Mouse (Mus musculus) olfactory bulb, adult 2 months (tissue): ENCODE data around the gene Chd6.

Source experiments
- CTCF ChIP-seq: fragments of 200-500 bp; IDR thresholded peaks from 2 replicates; pipeline ENCODE4 v1.5.1; 2012; ENCODE audit warnings: low read depth, mild to moderate bottlenecking, low read length, moderate library complexity; ENCODE audit not compliant: insufficient read depth
- POLR2A ChIP-seq: fragments of 200-500 bp; IDR thresholded peaks from 2 replicates; pipeline ENCODE4 v1.6.1; 2012; ENCODE audit warnings: mild to moderate bottlenecking, low read depth, low read length, moderate library complexity; ENCODE audit not compliant: insufficient read depth

GRCm38 (mm10) chr2:161017913-161018312, 91.0 kb downstream of the Chd6 start:
- no peak for TF ChIP-seq POLR2A
- no peak for TF ChIP-seq CTCF
